Mouse (Mus musculus): ENCODE measurements around the gene Oas3.
"Not testable (repeated sequence)": the region's sequence is repeated elsewhere in the genome, so short reads cannot be mapped to it uniquely, and the experiment has no call there.

The Oas3 gene

DNA sequence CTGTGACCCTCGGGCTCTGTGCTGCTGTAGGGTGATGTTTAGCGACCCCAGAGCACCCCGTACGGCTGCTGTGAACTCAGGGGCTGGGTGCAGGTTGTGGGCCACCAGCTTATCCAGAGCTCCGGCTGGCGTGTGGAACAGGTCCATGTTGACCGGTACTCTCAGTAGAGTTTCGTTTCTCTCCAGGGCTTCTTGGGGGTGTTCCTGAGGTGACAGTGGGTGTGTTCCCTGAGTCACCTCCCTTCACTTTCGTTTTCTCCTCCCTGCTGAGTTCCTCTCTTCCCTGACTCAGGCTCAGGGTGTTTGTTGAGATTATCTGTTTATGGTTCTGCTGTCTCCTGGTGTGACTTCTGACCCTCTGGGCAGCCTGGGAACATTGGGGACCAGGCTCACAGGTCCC is at the start of gene Oas3:
Gene Oas3, minus strand, starts transcription at position 184 of the 400 bp plus-strand sequence.
- no peak for DNase-seq (ENCODE audit: low spot score)

DNA sequence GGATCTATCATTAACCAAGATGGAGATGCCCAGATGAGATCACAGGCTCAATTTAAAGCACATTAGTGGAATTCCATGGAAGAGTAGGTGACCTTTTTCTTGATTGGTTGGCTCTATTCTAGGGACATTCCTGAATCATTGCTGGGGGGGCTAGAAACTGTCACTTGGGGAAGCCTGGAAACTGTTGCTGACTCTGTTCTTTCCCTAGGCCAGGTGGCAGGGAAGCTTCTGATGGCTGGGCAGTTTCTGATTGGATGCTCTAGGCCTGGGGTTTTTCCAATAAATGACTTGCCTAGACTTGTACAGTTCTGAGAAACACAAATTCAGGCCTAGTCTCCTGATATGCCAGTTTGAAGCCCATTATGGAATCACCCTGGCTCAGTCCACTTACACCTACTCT is 41.5 kb upstream of the Oas3 start:
- no peak for DNase-seq (ENCODE audit: low spot score)

- no peak for DNase-seq (ENCODE audit: low spot score)
These were observed 38.5 kb upstream of the Oas3 start for GRCm38 (mm10) chr5:120815949-120816348.

- DNase-seq (ENCODE audit: low spot score), result no peak
These were observed 35.6 kb upstream of the Oas3 start for GRCm38 (mm10) chr5:120813023-120813422.

GRCm38 (mm10) chr5:120811951-120812819 is 34.7 kb upstream of the Oas3 start, which contains the start of gene Oas1c:
Oas1c (minus strand) TSS chr5:120812514.
- DNase-seq (ENCODE audit: low spot score), result peak; percentile 72

DNA sequence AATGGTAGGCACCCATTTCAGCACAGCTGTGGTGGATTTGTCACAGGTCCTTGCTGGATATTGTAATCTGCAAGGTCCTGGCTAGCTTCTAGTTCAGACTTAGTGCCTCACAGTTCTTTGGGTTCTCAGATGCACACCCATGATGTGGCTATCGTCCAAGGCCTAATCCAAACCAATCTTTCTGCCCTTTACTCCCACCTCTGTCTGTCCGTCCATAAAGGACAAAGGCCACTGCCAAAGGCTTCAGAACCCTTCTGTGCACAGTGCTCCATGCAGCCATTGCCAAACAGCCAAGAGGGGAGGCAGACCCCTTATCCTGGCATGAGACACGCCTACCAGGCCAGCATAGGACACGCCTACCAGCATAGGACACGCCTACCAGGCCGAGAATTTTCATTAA is 31.7 kb upstream of the Oas3 start:
- no peak for DNase-seq (ENCODE audit: low spot score)

DNA sequence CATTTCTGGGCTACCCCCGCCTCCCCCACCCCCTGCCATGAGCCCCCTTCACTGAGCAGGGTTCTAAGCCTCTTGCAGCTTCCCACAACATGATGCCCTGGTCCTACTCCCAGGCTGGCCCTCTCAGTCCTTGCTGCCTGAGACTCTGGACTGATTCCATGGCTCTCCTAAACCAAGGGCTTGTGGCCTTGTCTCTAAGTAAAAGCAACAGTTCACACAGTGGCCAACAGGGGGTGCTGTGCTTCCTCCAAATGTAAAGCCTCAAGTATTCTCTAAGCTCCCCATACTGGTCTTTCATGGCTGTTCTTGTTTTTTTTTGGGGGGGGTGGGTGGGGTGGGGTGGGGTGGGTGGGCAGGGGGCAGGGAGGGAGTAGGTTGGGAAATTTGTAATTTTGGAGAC is 29.0 kb upstream of the Oas3 start:
- DNase-seq (ENCODE audit: low spot score), result peak; percentile 41

DNA sequence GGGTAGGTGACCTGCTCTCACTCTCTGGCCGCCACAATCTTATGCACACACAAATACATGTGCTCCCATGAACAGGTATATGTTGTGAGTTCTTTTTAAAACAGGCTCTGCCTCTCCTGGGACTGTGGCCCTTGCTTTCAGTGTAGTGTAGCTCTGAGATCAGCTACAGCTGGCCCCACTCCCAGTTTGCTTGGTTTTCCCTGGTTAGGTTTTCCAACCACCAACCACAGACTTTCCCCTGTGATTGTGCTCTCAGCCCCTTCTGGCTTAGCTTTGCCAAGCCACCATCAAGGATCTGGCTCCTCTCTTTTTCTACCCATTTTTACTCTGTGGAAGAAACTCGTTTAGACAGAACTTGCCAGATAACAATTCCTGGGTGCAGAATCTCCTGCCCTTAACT is 26.1 kb upstream of the Oas3 start:
- DNase-seq (ENCODE audit: low spot score), result no peak

DNA sequence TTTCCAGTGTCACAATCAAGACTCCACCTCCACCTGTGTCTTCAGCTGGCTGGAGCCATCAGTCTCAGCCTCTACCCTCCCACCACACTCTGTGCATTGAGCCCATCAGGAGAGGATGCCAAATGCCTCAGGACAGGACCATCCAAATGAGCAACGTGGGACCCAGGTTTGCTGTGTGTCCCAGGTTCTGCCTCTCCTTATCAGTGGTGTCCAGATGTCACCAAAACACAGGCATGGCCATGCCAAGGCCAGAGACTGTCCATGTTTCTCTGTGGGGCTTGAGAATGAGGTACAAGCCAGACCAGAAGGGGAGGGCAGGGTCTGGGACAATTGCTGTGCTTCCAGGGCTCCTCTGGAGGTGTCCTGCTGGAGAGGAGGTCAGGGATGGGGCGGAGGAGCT is 21.5 kb upstream of the Oas3 start:
- DNase-seq (ENCODE audit: low spot score), result not testable (repeated sequence)

DNA sequence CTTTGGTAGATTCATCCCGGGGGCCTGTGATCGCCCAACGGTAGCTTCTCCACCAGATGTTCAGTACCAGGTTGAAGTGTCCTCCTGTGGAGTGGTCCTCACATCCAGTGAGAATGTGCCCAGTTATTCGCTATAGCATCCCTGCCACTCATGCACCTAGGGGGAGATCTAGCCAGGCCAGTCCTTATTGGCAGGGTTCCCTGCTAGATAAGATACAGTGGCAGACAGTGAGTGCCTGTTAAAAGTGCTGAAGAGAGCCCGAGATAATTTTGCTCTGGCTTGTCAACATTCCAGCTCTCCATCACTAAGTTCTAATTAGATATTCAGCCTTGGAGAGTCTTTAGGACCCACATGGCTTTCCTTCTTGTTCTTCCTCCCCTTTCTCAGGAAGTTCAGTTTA is 20.7 kb upstream of the Oas3 start:
- DNase-seq (ENCODE audit: low spot score), result not testable (repeated sequence)

DNA sequence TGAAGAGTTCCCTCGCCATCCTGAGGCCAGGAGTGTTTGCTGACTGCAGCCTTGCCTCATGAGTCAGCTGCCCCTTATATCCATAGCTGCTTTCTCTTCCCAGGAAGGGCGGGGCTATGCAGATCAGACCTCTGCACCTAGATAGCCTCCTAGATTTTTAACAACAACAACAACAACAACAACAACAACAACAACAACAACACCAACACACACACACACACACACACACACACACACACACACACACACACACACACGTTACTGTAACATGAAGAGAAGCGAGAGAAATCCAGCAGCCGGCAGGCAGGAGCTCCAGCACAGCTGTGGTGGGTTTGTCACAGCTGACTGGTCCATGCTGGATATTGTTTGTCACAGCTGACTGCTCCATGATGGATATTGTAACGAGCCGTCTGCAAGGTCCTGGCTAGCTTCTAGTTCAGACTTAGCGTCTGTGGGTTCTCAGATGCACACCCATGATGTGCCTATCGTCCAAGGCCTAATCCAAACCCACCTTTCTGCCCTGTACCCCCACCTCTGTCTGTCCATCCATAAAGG is 18.1 kb upstream of the Oas3 start, which contains the start of gene Oas1e:
Gene Oas1e, minus strand, starts transcription at position 51 of the 555 bp plus-strand sequence.
- not testable (repeated sequence) for DNase-seq (ENCODE audit: low spot score)

GRCm38 (mm10) chr5:120793043-120793442 is 15.6 kb upstream of the Oas3 start:
- DNase-seq (ENCODE audit: low spot score), result peak; percentile 33

GRCm38 (mm10) chr5:120787042-120787441 is 9.6 kb upstream of the Oas3 start:
- DNase-seq (ENCODE audit: low spot score), result no peak

- DNase-seq (ENCODE audit: low spot score), result no peak
These were observed 5.0 kb upstream of the Oas3 start for GRCm38 (mm10) chr5:120782446-120782845.

GRCm38 (mm10) chr5:120781646-120782045 is 4.2 kb upstream of the Oas3 start:
- no peak for DNase-seq (ENCODE audit: low spot score)

GRCm38 (mm10) chr5:120779922-120780321 is 2.5 kb upstream of the Oas3 start:
- DNase-seq (ENCODE audit: low spot score), result no peak

DNA sequence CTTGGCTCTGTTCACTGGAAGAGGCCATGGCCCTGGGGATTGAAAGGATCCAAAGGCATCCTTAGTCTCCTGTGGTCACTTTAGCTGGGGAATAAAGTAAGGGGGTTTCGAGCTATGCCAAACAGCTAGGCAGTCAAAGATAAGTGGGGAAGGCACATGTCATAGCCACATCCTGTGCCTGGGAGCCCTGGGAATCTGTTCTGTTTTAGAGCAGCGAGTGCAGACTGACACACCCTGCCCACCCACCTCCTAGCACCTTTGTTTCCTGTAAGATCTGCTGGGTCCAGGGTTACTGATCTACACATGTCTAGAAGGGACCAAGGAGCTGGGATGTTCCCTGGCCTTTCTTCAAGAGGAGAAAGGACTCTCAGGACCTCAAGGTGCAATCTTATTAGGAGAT is 1.5 kb upstream of the Oas3 start:
- no peak for DNase-seq (ENCODE audit: low spot score)

GRCm38 (mm10) chr5:120776801-120777200 is 660 bp downstream of the Oas3 start:
- no peak for DNase-seq (ENCODE audit: low spot score)

DNA sequence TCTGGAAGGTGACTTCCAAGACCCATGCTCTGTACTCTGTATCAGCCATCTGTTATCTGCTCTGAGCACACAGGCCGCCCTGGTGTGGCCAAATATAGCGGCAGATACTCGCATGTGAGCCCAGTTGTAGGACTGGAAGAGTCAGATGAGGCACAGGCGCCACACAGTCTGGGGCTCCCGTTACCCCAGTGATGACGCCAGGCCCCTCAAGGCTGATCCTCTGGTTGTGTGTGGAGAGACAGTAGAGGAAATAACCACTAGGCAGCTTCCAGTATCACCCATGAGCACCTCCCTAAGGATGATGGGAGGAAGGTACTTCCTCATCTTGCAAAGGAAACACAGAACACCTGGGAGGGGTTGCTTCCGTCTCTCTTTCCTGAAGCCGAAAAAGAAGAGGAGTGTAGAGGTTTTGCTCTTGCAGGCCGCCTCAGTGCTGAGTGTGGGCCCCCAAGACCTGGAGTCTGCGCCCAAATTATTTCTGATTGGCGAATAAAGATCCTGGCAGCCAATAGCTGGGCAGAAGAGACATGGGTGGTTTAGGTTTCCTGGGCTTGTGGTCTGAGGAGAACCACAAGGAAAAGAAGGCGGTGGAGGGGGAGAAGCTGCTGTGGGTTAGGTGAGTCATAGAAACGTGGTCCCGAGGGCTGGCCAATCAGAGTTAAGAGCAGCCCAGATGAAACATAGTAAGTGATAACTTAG is 2.0 kb downstream of the Oas3 start:
- DNase-seq (ENCODE audit: low spot score), result no peak

GRCm38 (mm10) chr5:120769396-120769795 is 8.1 kb downstream of the Oas3 start:
- no peak for DNase-seq (ENCODE audit: low spot score)

GRCm38 (mm10) chr5:120765010-120765409 is 12.5 kb downstream of the Oas3 start:
- no peak for DNase-seq (ENCODE audit: low spot score)

GRCm38 (mm10) chr5:120761901-120762300 is 15.6 kb downstream of the Oas3 start:
- no peak for DNase-seq (ENCODE audit: low spot score)

GRCm38 (mm10) chr5:120754215-120754614 is 23.2 kb downstream of the Oas3 start:
- no peak for DNase-seq (ENCODE audit: low spot score)

Data from urinary bladder, postnatal 25 days (tissue).